Mouse (Mus musculus): ENCODE measurements around the gene Cdt1.

DNA sequence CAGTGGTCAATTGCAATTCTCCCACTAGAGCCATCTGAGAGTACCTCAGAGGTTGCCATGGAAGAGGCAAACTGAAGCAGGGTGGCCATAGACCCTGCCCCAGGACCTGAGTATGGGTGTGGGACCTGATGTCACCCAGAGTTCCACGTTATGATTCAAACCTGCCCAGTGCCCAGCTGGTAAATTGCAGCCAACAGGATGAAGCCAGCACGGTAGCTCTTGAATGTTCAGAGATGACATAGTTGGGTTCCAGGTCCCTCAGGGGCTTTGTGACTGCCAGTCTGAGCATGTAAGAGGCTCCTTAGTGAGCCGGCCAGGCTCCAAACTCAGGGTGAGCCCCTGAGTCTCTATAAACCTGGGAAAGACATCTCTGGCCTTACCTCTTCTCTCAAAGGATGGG lies 41.7 kb upstream of the Cdt1 start:
- TF ChIP-seq CTCF (IDR thresholded peaks at IDR 0.05; ENCODE audit: insufficient read depth, low read length): no peak
- TF ChIP-seq POLR2A (IDR thresholded peaks at IDR 0.05; ENCODE audit: borderline replicate concordance, extremely low read depth, low read depth, low read length): no peak

Measured in lung, adult 2 months (tissue).